Mouse (Mus musculus): Measurements from ENCODE around the gene Isy1.

- TF ChIP-seq POLR2A (IDR thresholded peaks at IDR 0.05; ENCODE audit: borderline replicate concordance, extremely low read depth, low read depth, low read length), result no peak
- TF ChIP-seq CTCF (IDR thresholded peaks at IDR 0.05; ENCODE audit: insufficient read depth, low read length), result no peak
Measured at GRCm38 (mm10) chr6:87879010-87879409, 40.4 kb upstream of the Isy1 start.
